Mouse (Mus musculus): Measurements from ENCODE around the gene Ap1s1. TPM values are rescaled to one million over a fixed set of nuclear protein-coding genes. Genes with fewer than 3 reads are reported as not detected.

Ap1s1 gene
- 10 to 100 TPM; 19.3 to 19.6 TPM for total RNA-seq (2023)

DNA sequence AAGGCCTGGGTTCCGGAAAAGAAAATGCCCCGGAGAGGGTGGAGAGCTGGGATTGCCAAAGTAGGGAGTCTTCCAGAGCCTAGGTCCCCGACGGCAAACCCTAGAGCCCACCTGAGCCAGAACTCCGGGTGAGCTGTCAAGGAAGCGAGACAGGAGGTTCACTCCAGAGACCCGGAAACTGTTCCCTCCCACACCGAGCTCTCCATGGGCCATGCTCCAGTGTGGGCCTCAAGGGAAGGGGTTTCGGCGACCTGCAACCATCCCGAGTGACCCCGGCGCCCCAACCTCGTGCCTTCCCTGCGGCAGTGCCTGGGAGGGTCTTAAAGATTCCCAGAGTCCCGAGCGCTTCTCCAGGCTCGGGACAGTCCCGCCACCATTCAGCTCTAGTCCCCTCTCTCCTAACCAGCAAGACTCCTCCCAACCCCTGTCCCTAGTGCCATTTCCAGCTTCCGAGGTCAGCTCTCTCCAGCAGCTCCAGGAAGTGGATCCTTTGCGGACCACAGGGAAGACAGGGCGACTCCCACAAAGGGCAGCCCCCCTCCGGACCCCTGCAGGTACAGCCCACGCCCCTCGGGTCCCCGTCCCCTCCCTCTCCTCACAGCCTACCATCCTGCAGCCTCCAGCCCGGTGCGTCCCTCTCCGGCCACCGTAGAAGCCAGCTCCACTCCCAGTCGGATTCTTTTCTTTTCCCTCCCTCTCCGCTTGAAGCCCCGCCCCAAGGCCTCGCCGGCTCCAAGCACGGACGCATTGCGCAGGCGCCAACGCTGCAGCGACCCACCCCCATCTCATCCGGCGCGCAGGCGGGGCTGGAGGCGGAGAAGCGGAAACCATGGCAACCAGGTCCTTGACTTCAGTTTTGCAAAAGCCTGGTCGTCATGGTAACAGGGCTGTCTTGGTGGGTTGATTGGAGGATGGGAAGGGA is at the start of gene Ap1s1:
Gene Ap1s1 (minus strand): TSS at position 734 of the 922 bp plus-strand sequence.

DNA sequence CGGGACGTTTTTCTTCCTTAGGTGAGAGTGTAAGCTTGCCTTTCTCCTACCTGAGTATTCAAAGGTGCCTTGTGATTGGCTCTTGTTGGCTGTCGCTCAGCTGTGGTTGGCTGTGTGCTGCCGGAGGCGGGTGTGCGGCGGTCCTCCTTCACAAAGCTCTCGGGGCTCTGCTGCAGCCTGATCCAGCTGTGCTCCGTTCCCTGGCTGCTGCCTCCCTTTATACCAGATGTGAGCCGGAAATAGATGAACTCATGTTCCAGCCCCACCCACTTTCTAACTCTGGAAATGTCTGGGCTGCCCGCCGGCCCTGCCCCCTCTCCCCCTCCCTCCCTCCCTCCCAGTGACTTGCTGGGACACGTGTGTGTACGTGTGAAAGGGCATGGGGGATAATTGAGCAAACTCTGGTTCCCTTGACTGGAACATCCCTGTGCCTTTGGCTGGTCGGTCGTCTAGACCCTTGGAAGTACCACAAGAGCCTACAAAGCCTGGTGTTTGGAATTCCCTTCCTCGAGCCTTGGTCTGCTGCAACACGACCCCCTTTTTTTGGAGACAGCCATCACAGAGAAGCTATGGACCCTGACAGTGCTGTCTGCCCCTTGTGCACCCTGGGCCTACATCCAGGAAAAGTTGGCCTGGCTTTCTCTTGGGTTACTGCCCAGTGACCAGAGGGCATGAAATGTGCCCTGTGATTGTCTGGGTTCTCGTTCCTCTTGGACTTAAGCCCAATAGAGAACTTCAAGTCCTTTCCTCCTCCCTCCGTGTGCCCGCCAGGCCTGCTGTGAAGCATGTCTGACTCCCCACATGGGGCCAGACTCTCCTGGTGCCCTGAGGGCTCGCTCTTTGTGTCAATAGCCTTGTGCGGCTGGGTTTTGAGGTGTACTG is 26.4 kb upstream of the Ap1s1 start, which contains the start of gene Serpine1:
Gene Serpine1 (minus strand): TSS at position 190 of the 882 bp plus-strand sequence.

DNA sequence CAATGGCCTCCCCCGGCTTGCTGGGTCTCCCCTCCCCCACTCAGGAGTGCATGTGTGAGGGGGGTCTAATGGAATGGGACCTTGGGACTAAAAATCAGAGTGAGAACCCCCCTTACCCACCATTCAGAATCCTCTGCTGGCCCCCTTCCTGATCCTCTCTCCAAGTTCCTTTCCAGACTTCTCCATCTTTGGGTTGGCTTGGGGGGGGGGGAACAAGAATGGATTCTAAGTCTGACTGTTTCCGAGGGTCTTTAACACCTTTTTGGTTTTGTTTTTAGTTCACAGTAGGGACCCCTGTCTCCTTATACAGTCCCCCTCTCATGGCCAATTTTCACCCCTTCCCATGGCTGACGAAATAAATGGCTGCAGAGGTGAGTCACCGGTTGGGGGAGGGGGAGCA is 19.8 kb downstream of the Ap1s1 start, which contains the start of gene Vgf:
Gene Vgf (plus strand): TSS at position 301 of the 400 bp plus-strand sequence.

DNA sequence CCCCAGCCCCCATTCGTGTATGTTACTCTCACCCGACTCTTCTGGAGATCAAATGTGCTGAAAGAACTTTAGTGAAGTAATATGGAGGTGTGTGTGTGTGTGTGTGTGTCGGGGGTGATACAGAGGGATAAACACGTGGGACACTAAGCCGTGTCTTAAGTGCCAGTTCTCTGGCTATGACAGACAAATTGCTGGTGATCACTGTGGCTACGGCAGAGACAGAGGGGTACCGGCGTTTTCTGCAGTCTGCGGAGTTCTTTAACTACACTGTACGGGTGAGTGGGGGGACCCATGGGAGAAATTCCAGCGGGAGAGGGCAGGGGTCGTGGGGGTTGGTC is 58.0 kb downstream of the Ap1s1 start, which contains the start of gene Znhit1:
Gene Znhit1 (minus strand): TSS at position 88 of the 338 bp plus-strand sequence.

DNA sequence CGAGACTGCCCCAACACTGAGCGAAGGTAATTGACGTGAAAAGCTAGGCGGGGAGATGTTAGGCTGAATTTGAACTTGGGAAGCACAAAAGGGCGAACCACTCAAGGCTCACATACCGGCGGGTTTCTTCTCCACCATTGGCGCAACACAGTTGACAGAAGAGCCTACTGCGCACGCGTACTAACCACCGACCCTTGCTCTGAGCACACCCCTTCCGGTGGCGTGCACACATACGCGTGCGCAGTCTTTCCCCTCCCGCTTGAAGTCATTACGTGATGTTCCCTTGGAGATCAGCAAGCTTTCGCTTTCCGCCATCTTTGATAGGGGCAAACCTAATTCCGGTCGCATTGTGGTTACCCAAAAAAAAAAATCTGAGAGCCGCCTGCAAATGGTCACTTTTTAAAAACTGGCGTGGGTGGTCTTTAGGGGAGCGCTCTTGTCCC is 59.2 kb downstream of the Ap1s1 start, which contains the start of gene Plod3:
Gene Plod3 (plus strand): TSS at position 325 of the 443 bp plus-strand sequence.

Other genes starting within 250 kb of the Ap1s1 start
- gene Col26a1, start 162.9 kb downstream of the Ap1s1 start, total RNA-seq (2023): not detected
- 10 to 100 TPM; 18.2 to 33.8 TPM for gene Ift22, start 138.0 kb downstream of the Ap1s1 start, total RNA-seq (2023)
- 100 to 1,000 TPM; 159 to 173 TPM for gene Fis1, start 92.9 kb downstream of the Ap1s1 start, total RNA-seq (2023)
- under 1 TPM; 0.64 to 0.68 TPM for gene Cldn15, start 79.5 kb downstream of the Ap1s1 start, total RNA-seq (2023)
- 10 to 100 TPM; 28.1 to 28.6 TPM for gene Plod3, start 59.1 kb downstream of the Ap1s1 start, total RNA-seq (2023)
- 10 to 100 TPM; 24.4 to 30.5 TPM for gene Znhit1, start 58.1 kb downstream of the Ap1s1 start, total RNA-seq (2023)
- gene Vgf, start 19.7 kb downstream of the Ap1s1 start, total RNA-seq (2023): under 1 TPM; 0.42 to 0.73 TPM
- not detected for gene Serpine1, start 26.1 kb upstream of the Ap1s1 start, total RNA-seq (2023)
- 10 to 100 TPM; 71.9 to 92.3 TPM for gene Trim56, start 70.1 kb upstream of the Ap1s1 start, total RNA-seq (2023)
- gene Muc3, start 103.2 kb upstream of the Ap1s1 start, total RNA-seq (2023): not detected
- 10 to 100 TPM; 15.7 to 16.2 TPM for gene Muc3a, start 166.3 kb upstream of the Ap1s1 start, total RNA-seq (2023)
- under 1 TPM in 1 of 2 experiments, not detected in 1; 0.23 TPM for gene Ache, start 241.4 kb upstream of the Ap1s1 start, total RNA-seq (2023)
- gene Ufsp1, start 248.5 kb upstream of the Ap1s1 start, total RNA-seq (2023): 1 to 10 TPM; 1.5 to 1.6 TPM